Mouse (Mus musculus) embryonic facial prominence, embryonic 14.5 days (tissue): ENCODE results near the gene Gm20532. TPM values are rescaled to one million over a fixed set of nuclear protein-coding genes. Genes with fewer than 3 reads are reported as not detected.

ENCODE experiments used
- ATAC-seq: fragments of 200-750 bp; cut with Nextera tagmentation; 2 replicates; pipeline ENCODE4 v1.8.0; 2017; ENCODE audit warnings: low read depth, moderate number of reproducible peaks, moderate TSS enrichment
- DNase-seq: peaks from one replicate; pipeline ENCODE4 v3.0.0-alpha.2; 2015; ENCODE audit warnings: low spot score
- H3K27ac ChIP-seq: fragments of 300-500 bp; sonication (generic); replicated peaks from 2 replicates; pipeline ENCODE4 v1.5.1; 2014; ENCODE audit warnings: low read depth, mild to moderate bottlenecking, low read length, moderate library complexity
- H3K27me3 ChIP-seq: fragments of 300-500 bp; sonication (generic); replicated peaks from 2 replicates; pipeline ENCODE4 v1.6.1; 2014; ENCODE audit warnings: low read length; ENCODE audit not compliant: control insufficient read depth, insufficient read depth
- H3K36me3 ChIP-seq: fragments of 300-500 bp; sonication (generic); 2 replicates; pipeline ENCODE4 v1.6.1; 2014; ENCODE audit warnings: low read length, mixed read lengths; ENCODE audit not compliant: control insufficient read depth, insufficient read depth
- H3K4me1 ChIP-seq: fragments of 300-500 bp; sonication (generic); 2 replicates; pipeline ENCODE4 v1.6.1; 2014; ENCODE audit warnings: antibody characterized with exemption, low read length; ENCODE audit not compliant: control insufficient read depth, insufficient read depth
- H3K4me2 ChIP-seq: fragments of 300-500 bp; sonication (generic); 2 replicates; pipeline ENCODE4 v1.6.1; 2014; ENCODE audit warnings: low read depth, mild to moderate bottlenecking, low read length, moderate library complexity, mixed read lengths
- H3K4me3 ChIP-seq: fragments of 300-500 bp; sonication (generic); 2 replicates; pipeline ENCODE4 v1.5.1; 2014; ENCODE audit warnings: low read depth, mild to moderate bottlenecking, low read length
- H3K9ac ChIP-seq: fragments of 300-500 bp; sonication (generic); 2 replicates; pipeline ENCODE4 v1.6.1; 2014; ENCODE audit warnings: low read depth, mild to moderate bottlenecking, low read length, moderate library complexity, mixed read lengths
- H3K9me3 ChIP-seq: fragments of 300-500 bp; sonication (generic); 2 replicates; pipeline ENCODE4 v1.6.1; 2016; ENCODE audit warnings: low read length; ENCODE audit not compliant: control insufficient read depth
- WGBS: fragments of 180-500 bp; shearing (Covaris S2); extraction: QIAGEN DNeasy Blood & Tissue Kit; methylation state at CpG from one replicate; pipeline ENCODE4 v1.1.7; 2014; 5-methylcytosine and 5-hydroxymethylcytosine counted together
- polyA plus RNA-seq: library from polyadenylated mRNA; unstranded; fragments of >200 nt; fragmentation: Nextera tagmentation; extraction: Ambion mirVana; gene quantifications from 2 replicates; pipeline ENCODE4 v1.2.1, GENCODE M21; 2014

Gm20532 gene
- polyA plus RNA-seq, 1 experiment from 2014 or later = not detected

GRCm38 (mm10) chr2:26609261-26609661, 22.8 kb downstream of the Gm20532 start:
- H3K4me1 ChIP-seq = peaks cover 8% of the 10 kb centered on the region
- no peak overlapping the region for H3K4me3 ChIP-seq
- H3K27me3 ChIP-seq = no peaks in the 10 kb centered on the region
- H3K9ac ChIP-seq = no peak overlapping the region
- no peak overlapping the region for H3K4me2 ChIP-seq
- H3K9me3 ChIP-seq = no peaks in the 10 kb centered on the region
- ATAC-seq (no peak), DNase-seq (no peak)
- no peaks in the 10 kb centered on the region for H3K36me3 ChIP-seq
- no peak overlapping the region for H3K27ac ChIP-seq

GRCm38 (mm10) chr2:26610526-26610925, 24.1 kb downstream of the Gm20532 start:
- H3K4me1 ChIP-seq = peaks cover 8% of the 10 kb centered on the region
- DNase-seq = no peak
- H3K36me3 ChIP-seq = no peaks in the 10 kb centered on the region
- no peak overlapping the region for H3K9ac ChIP-seq
- no peak overlapping the region for H3K4me3 ChIP-seq
- H3K27ac ChIP-seq = no peak overlapping the region
- H3K9me3 ChIP-seq = no peaks in the 10 kb centered on the region
- H3K4me2 ChIP-seq = no peak overlapping the region
- WGBS = 73% methylated on average over 3 of the region's 3 CpGs
- no peak for ATAC-seq
- H3K27me3 ChIP-seq = no peaks in the 10 kb centered on the region

- no peak for DNase-seq
- no peak overlapping the region for H3K4me2 ChIP-seq
- no peak for ATAC-seq
Observed at GRCm38 (mm10) chr2:26611054-26611453, 24.6 kb downstream of the Gm20532 start.

GRCm38 (mm10) chr2:26611896-26612295, 25.5 kb downstream of the Gm20532 start:
- H3K4me1 ChIP-seq = peaks cover 8% of the 10 kb centered on the region
- no peaks in the 10 kb centered on the region for H3K9me3 ChIP-seq
- no peak overlapping the region for H3K9ac ChIP-seq
- no peak overlapping the region for H3K4me3 ChIP-seq
- no peaks in the 10 kb centered on the region for H3K27me3 ChIP-seq
- H3K36me3 ChIP-seq = no peaks in the 10 kb centered on the region
- H3K4me2 ChIP-seq = no peak overlapping the region
- DNase-seq (no peak), ATAC-seq (no peak)
- no peak overlapping the region for H3K27ac ChIP-seq

More at GRCm38 (mm10) chr2:26611054-26611453, 24.6 kb downstream of the Gm20532 start:
- H3K27ac ChIP-seq = no peak overlapping the region
- no peaks in the 10 kb centered on the region for H3K36me3 ChIP-seq
- H3K4me3 ChIP-seq = no peak overlapping the region
- H3K9me3 ChIP-seq = no peaks in the 10 kb centered on the region
- no peak overlapping the region for H3K9ac ChIP-seq
- H3K4me1 ChIP-seq = peaks cover 8% of the 10 kb centered on the region
- H3K27me3 ChIP-seq = no peaks in the 10 kb centered on the region

GRCm38 (mm10) chr2:26614903-26615302, 28.5 kb downstream of the Gm20532 start:
- Histone ChIP-seq H3K9me3 (no peaks in the 10 kb centered on the region), H3K4me3 (no peak overlapping the region), H3K27me3 (no peaks in the 10 kb centered on the region), H3K4me2 (no peak overlapping the region), H3K27ac (no peak overlapping the region), H3K36me3 (no peaks in the 10 kb centered on the region), H3K4me1 (no peaks in the 10 kb centered on the region), H3K9ac (no peak overlapping the region)
- DNase-seq (no peak), ATAC-seq (no peak)
- WGBS = 83% methylated on average over 5 of the region's 5 CpGs

- Histone ChIP-seq H3K4me2 (no peak overlapping the region), H3K4me3 (no peak overlapping the region), H3K27ac (no peak overlapping the region), H3K4me1 (no peaks in the 10 kb centered on the region), H3K9me3 (no peaks in the 10 kb centered on the region), H3K27me3 (no peaks in the 10 kb centered on the region), H3K36me3 (no peaks in the 10 kb centered on the region), H3K9ac (no peak overlapping the region)
- DNase-seq (no peak), ATAC-seq (no peak)
- 84% methylated on average over 4 of the region's 4 CpGs for WGBS
Observed at GRCm38 (mm10) chr2:26615459-26616124, 29.2 kb downstream of the Gm20532 start.

- Histone ChIP-seq H3K27ac (no peak overlapping the region), H3K4me1 (no peaks in the 10 kb centered on the region), H3K36me3 (no peaks in the 10 kb centered on the region), H3K4me3 (no peak overlapping the region), H3K9ac (no peak overlapping the region), H3K9me3 (no peaks in the 10 kb centered on the region), H3K4me2 (no peak overlapping the region), H3K27me3 (no peaks in the 10 kb centered on the region)
- ATAC-seq (no peak), DNase-seq (no peak)
- WGBS = 78% methylated on average over 6 of the region's 6 CpGs
Observed at GRCm38 (mm10) chr2:26617331-26617730, 30.9 kb downstream of the Gm20532 start.

GRCm38 (mm10) chr2:26617928-26618327, 31.5 kb downstream of the Gm20532 start:
- Histone ChIP-seq H3K4me1 (no peaks in the 10 kb centered on the region), H3K36me3 (no peaks in the 10 kb centered on the region), H3K4me3 (no peak overlapping the region), H3K27me3 (no peaks in the 10 kb centered on the region), H3K9me3 (no peaks in the 10 kb centered on the region), H3K27ac (no peak overlapping the region), H3K4me2 (no peak overlapping the region), H3K9ac (no peak overlapping the region)
- WGBS = 49% methylated on average over 7 of the region's 7 CpGs
- DNase-seq (no peak), ATAC-seq (no peak)

- Histone ChIP-seq H3K36me3 (no peaks in the 10 kb centered on the region), H3K9me3 (no peaks in the 10 kb centered on the region), H3K4me2 (no peak overlapping the region), H3K9ac (no peak overlapping the region), H3K4me3 (no peak overlapping the region), H3K27ac (no peak overlapping the region), H3K27me3 (no peaks in the 10 kb centered on the region), H3K4me1 (no peaks in the 10 kb centered on the region)
- 46% methylated on average over 2 of the region's 2 CpGs for WGBS
- ATAC-seq (no peak), DNase-seq (no peak)
Observed at GRCm38 (mm10) chr2:26621246-26621645, 34.8 kb downstream of the Gm20532 start.
